Mouse (Mus musculus): ENCODE results near the gene Tcp1. TPM values are rescaled to one million over a fixed set of nuclear protein-coding genes. Genes with fewer than 3 reads are reported as not detected.
"Not testable (repeated sequence)": the region's sequence is repeated elsewhere in the genome, so short reads cannot be mapped to it uniquely, and the experiment has no call there.

The Tcp1 gene
- total RNA-seq, 2 experiments from 2014 or later, result 200 to 213 TPM

DNA sequence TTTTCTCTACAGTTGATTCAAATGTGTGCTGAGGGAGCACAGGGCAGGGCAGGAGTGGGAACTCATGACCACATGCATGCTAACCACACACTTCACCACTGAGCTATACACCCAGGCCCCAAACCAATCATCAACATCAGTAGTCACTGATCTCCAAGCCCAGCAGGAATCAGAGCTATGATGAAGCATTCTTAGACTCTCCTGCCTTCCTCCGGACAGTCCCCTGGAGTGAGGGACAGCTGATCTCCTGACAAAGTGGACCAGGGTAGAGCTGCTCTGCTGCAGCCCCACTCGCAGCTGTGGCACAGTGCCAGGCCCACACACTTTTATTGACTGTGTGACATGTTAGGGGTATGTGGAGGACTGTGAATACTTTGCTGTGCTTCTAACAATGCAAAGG lies 43.9 kb downstream of the Tcp1 start:
- intact Hi-C loops (cut with DNase I); DNase-seq (ENCODE audit: low spot score): not testable (repeated sequence)

GRCm38 (mm10) chr17:12960331-12960873 lies 44.9 kb downstream of the Tcp1 start, which contains the start of gene Acat2:
TSS of gene Acat2 (minus strand) at chr17:12960747.
- intact Hi-C loops (cut with DNase I), result loop anchor here (2.0 to 5.0 kb wide), 3 partner anchors 30 to 52 kb away; partner anchors contain the start of gene Mrpl18

GRCm38 (mm10) chr17:12963476-12963875 lies 48.0 kb downstream of the Tcp1 start:
- intact Hi-C loops (cut with DNase I), result loop anchor here (5.0 kb wide), 1 partner anchor 49 kb away; no protein-coding TSS in a partner anchor
- no peak for DNase-seq (ENCODE audit: low spot score)

More at GRCm38 (mm10) chr17:12960331-12960873, 44.9 kb downstream of the Tcp1 start, which contains the start of gene Acat2:
- peak; percentile 87 for DNase-seq (ENCODE audit: low spot score)

- intact Hi-C loops (cut with DNase I), result no loop called here
- DNase-seq (ENCODE audit: low spot score), result no peak
Observed at GRCm38 (mm10) chr17:12967173-12967572, 51.7 kb downstream of the Tcp1 start.

- no peak for DNase-seq (ENCODE audit: low spot score)
- intact Hi-C loops (cut with DNase I), result no loop called here
Observed at GRCm38 (mm10) chr17:12973851-12974250, 58.4 kb downstream of the Tcp1 start.

Other genes with a start within 250 kb of the Tcp1 start
- gene Slc22a1, start 239.9 kb upstream of the Tcp1 start, total RNA-seq (2021), result 10 to 100 TPM; 11.3 to 12.8 TPM
- gene Igf2r, start 146.0 kb upstream of the Tcp1 start, total RNA-seq (2021), result 100 to 1,000 TPM in 1 of 2 experiments, 10 to 100 TPM in 1; 99.0 to 108 TPM
- gene Mas1, start 47.6 kb upstream of the Tcp1 start, total RNA-seq (2021), result 1 to 10 TPM in 1 of 2 experiments, under 1 TPM in 1; 0.42 to 1.8 TPM
- gene Mrgprh, start 39.7 kb upstream of the Tcp1 start, total RNA-seq (2021), result 1 to 10 TPM; 5.3 to 5.4 TPM
- gene Pnldc1, start 5.5 kb upstream of the Tcp1 start, total RNA-seq (2021), result under 1 TPM; 0.42 to 0.55 TPM
- gene Mrpl18, start 644 bp downstream of the Tcp1 start, total RNA-seq (2021), result 100 to 1,000 TPM; 157 to 175 TPM
- gene Acat3, start 24.9 kb downstream of the Tcp1 start, total RNA-seq (2021), result not detected
- gene Acat2, start 45.0 kb downstream of the Tcp1 start, total RNA-seq (2021), result 1 to 10 TPM; 6.1 to 7.1 TPM
- gene Wtap, start 78.5 kb downstream of the Tcp1 start, total RNA-seq (2021), result 10 to 100 TPM; 31.7 to 35.6 TPM
- 1,000 to 10,000 TPM; 1,092 to 1,104 TPM for gene Sod2, start 91.1 kb downstream of the Tcp1 start, total RNA-seq (2021)
- under 1 TPM in 1 of 2 experiments, not detected in 1; 0.22 TPM for gene Gpr31b, start 136.6 kb downstream of the Tcp1 start, total RNA-seq (2021)
- gene Tcp10b, start 145.4 kb downstream of the Tcp1 start, total RNA-seq (2021), result under 1 TPM in 1 of 2 experiments, not detected in 1; 0.26 TPM
- gene Unc93a, start 216.1 kb downstream of the Tcp1 start, total RNA-seq (2021), result not detected